Mouse (Mus musculus): ENCODE data around the gene 1700014D04Rik. TPM values are rescaled to one million over a fixed set of nuclear protein-coding genes. Genes with fewer than 3 reads are reported as not detected.

The 1700014D04Rik gene
- 0.02 TPM in 2 replicates for polyA plus RNA-seq (2012; rRNA removed)

GRCm38 (mm10) chr13:59746711-59747110 lies at the start of gene 1700014D04Rik:
Gene 1700014D04Rik (minus strand): TSS chr13:59746752.

GRCm38 (mm10) chr13:59782145-59782544 lies 35.6 kb upstream of the 1700014D04Rik start, which contains the start of gene Gm49354:
Gene Gm49354 (minus strand): TSS chr13:59782245.

GRCm38 (mm10) chr13:59769296-59770163 lies 23.0 kb upstream of the 1700014D04Rik start, which contains the start of gene Isca1:
Gene Isca1 (minus strand): TSS chr13:59769810.

GRCm38 (mm10) chr13:59731652-59732051 lies 14.9 kb downstream of the 1700014D04Rik start, which contains the start of gene Spata31d1d:
Gene Spata31d1d (minus strand): TSS chr13:59731752.

GRCm38 (mm10) chr13:59711984-59712383 lies 34.6 kb downstream of the 1700014D04Rik start, which contains the start of gene Spata31d1b:
Gene Spata31d1b (plus strand): TSS chr13:59712284.

GRCm38 (mm10) chr13:59710230-59710629 lies 36.3 kb downstream of the 1700014D04Rik start, which contains the start of gene Spata31d1a:
Gene Spata31d1a (minus strand): TSS chr13:59710330.

GRCm38 (mm10) chr13:59694008-59694407 lies 52.5 kb downstream of the 1700014D04Rik start, which contains the start of gene 4921517D22Rik:
Gene 4921517D22Rik (minus strand): TSS chr13:59694108.

Other genes with a start within 250 kb of the 1700014D04Rik start
- 4.3 and 4.5 TPM in 2 replicates for gene Agtpbp1, start 161.5 kb downstream of the 1700014D04Rik start, polyA plus RNA-seq (2012; rRNA removed)
- 14.6 and 15.5 TPM in 2 replicates for gene Naa35, start 161.5 kb downstream of the 1700014D04Rik start, polyA plus RNA-seq (2012; rRNA removed)
- 13.5 and 13.7 TPM in 2 replicates for gene Golm1, start 70.9 kb downstream of the 1700014D04Rik start, polyA plus RNA-seq (2012; rRNA removed)
- not detected in 2 replicates for gene 4921517D22Rik, start 52.6 kb downstream of the 1700014D04Rik start, polyA plus RNA-seq (2012; rRNA removed)
- gene Spata31d1a, start 36.4 kb downstream of the 1700014D04Rik start, polyA plus RNA-seq (2012; rRNA removed): 0.01 and 0.03 TPM in 2 replicates
- gene Spata31d1b, start 34.5 kb downstream of the 1700014D04Rik start, polyA plus RNA-seq (2012; rRNA removed): not detected in 2 replicates
- gene Spata31d1d, start 15.0 kb downstream of the 1700014D04Rik start, polyA plus RNA-seq (2012; rRNA removed): not detected in 2 replicates
- 112 and 113 TPM in 2 replicates for gene Isca1, start 23.1 kb upstream of the 1700014D04Rik start, polyA plus RNA-seq (2012; rRNA removed)
- gene Gm49354, start 35.5 kb upstream of the 1700014D04Rik start, polyA plus RNA-seq (2012; rRNA removed): not detected in 2 replicates
- 27.1 and 30.6 TPM in 2 replicates for gene Tut7, start 76.4 kb upstream of the 1700014D04Rik start, polyA plus RNA-seq (2012; rRNA removed)

Measured in liver, embryonic 18 days (tissue).